Mouse (Mus musculus) forebrain, embryonic 11.5 days (tissue): Measurements from ENCODE around the gene Calm2. TPM values are rescaled to one million over a fixed set of nuclear protein-coding genes. Genes with fewer than 3 reads are reported as not detected.

Experiments used
- ATAC-seq: fragments of 200-750 bp; cut with Nextera tagmentation; replicated peaks from 2 replicates; pipeline ENCODE4 v1.8.0; 2017; ENCODE audit warnings: moderate TSS enrichment; ENCODE audit not compliant: low FRiP score
- DNase-seq: peaks from one replicate; pipeline ENCODE4 v3.0.0-alpha.2; 2017; ENCODE audit warnings: low spot score
- H3K27ac ChIP-seq: fragments of 300-500 bp; sonication (generic); 2 replicates; pipeline ENCODE4 v1.5.1; 2014; ENCODE audit warnings: low read depth, low read length
- H3K27me3 ChIP-seq: fragments of 300-500 bp; sonication (generic); 2 replicates; pipeline ENCODE4 v1.6.1; 2014; ENCODE audit warnings: mild to moderate bottlenecking, low read length, mixed read lengths; ENCODE audit not compliant: control insufficient read depth, insufficient read depth
- H3K36me3 ChIP-seq: fragments of 300-500 bp; sonication (generic); 2 replicates; pipeline ENCODE4 v1.6.1; 2014; ENCODE audit warnings: mild to moderate bottlenecking, low read length, moderate library complexity, mixed read lengths; ENCODE audit not compliant: control insufficient read depth, insufficient read depth
- H3K4me1 ChIP-seq: fragments of 300-500 bp; sonication (generic); replicated peaks from 2 replicates; pipeline ENCODE4 v1.6.1; 2014; ENCODE audit warnings: low read length, mixed read lengths; ENCODE audit not compliant: control insufficient read depth, insufficient read depth
- H3K4me2 ChIP-seq: fragments of 300-500 bp; sonication (generic); 2 replicates; pipeline ENCODE4 v1.6.1; 2014; ENCODE audit warnings: low read depth, mild to moderate bottlenecking, low read length, moderate library complexity, mixed read lengths; ENCODE audit not compliant: severe bottlenecking
- H3K4me3 ChIP-seq: fragments of 300-500 bp; sonication (generic); 2 replicates; pipeline ENCODE4 v1.5.1; 2014; ENCODE audit warnings: low read depth, low read length
- H3K9ac ChIP-seq: fragments of 300-500 bp; sonication (generic); 2 replicates; pipeline ENCODE4 v1.6.1; 2014; ENCODE audit warnings: low read length
- H3K9me3 ChIP-seq: fragments of 300-500 bp; sonication (generic); 2 replicates; pipeline ENCODE4 v1.6.1; 2016; ENCODE audit warnings: low read length, mixed read lengths; ENCODE audit not compliant: control insufficient read depth
- WGBS: fragments of 180-500 bp; shearing (Covaris S2); extraction: QIAGEN DNeasy Blood & Tissue Kit; methylation state at CpG from one replicate; pipeline ENCODE4 v1.1.7; 2014; 5-methylcytosine and 5-hydroxymethylcytosine counted together
- polyA plus RNA-seq: library from polyadenylated mRNA; unstranded; fragments of >200 nt; fragmentation: Nextera tagmentation; extraction: Ambion mirVana; gene quantifications from 2 replicates; pipeline ENCODE4 v1.2.1, GENCODE M21; 2014

Gene Calm2
- polyA plus RNA-seq, 1 experiment from 2014 or later: 1,306 TPM

- no peak overlapping the region for H3K4me3 ChIP-seq
- H3K27me3 ChIP-seq: no peaks in the 10 kb centered on the region
- no peaks in the 10 kb centered on the region for H3K36me3 ChIP-seq
- no peak overlapping the region for H3K27ac ChIP-seq
- H3K4me2 ChIP-seq: no peak overlapping the region
- WGBS: 92% methylated on average over 8 of the region's 8 CpGs
- DNase-seq: no peak
- H3K9ac ChIP-seq: no peak overlapping the region
- no peaks in the 10 kb centered on the region for H3K9me3 ChIP-seq
- ATAC-seq: no peak
- H3K4me1 ChIP-seq: peaks cover 8% of the 10 kb centered on the region
Observed at GRCm38 (mm10) chr17:87448881-87449280, 2.1 kb upstream of the Calm2 start.

GRCm38 (mm10) chr17:87448339-87448738 is 1.6 kb upstream of the Calm2 start:
- Histone ChIP-seq H3K9ac (no peak overlapping the region), H3K36me3 (no peaks in the 10 kb centered on the region), H3K4me1 (peaks cover 10% of the 10 kb centered on the region), H3K4me3 (no peak overlapping the region), H3K27ac (no peak overlapping the region), H3K9me3 (no peaks in the 10 kb centered on the region), H3K4me2 (0 out of 2 replicates have a peak overlapping the region, but pooled peaks have one; percentile 70), H3K27me3 (no peaks in the 10 kb centered on the region)
- no peak for ATAC-seq
- no peak for DNase-seq
- 90% methylated on average over 9 of the region's 9 CpGs for WGBS

- no peak for DNase-seq
- Histone ChIP-seq H3K36me3 (no peaks in the 10 kb centered on the region), H3K27me3 (no peaks in the 10 kb centered on the region), H3K4me1 (peaks cover 11% of the 10 kb centered on the region), H3K27ac (peak overlapping the region; percentile 99; the same call in 1 of the 2 replicates), H3K4me3 (peak overlapping the region; percentile 97), H3K4me2 (peak overlapping the region; percentile 70), H3K9me3 (no peaks in the 10 kb centered on the region), H3K9ac (peak overlapping the region; percentile 99)
- 37% methylated on average over 12 of the region's 12 CpGs for WGBS
- ATAC-seq: no peak
Observed at GRCm38 (mm10) chr17:87447612-87448200, 971 bp upstream of the Calm2 start.

GRCm38 (mm10) chr17:87445917-87446766 is 593 bp downstream of the Calm2 start:
- Histone ChIP-seq H3K27ac (peak overlapping the region; percentile 99), H3K4me1 (peaks cover 14% of the 10 kb centered on the region), H3K27me3 (no peaks in the 10 kb centered on the region), H3K9ac (peak overlapping the region; percentile 99), H3K4me3 (peak overlapping the region; percentile 97), H3K9me3 (no peaks in the 10 kb centered on the region), H3K4me2 (peak overlapping the region; percentile 84), H3K36me3 (no peaks in the 10 kb centered on the region)
- DNase-seq (peak; percentile 88), ATAC-seq (peak; percentile 77)
- WGBS: under 1% methylated on average over 39 of the region's 86 CpGs

GRCm38 (mm10) chr17:87445337-87445916 is 1.3 kb downstream of the Calm2 start:
- H3K36me3 ChIP-seq: no peaks in the 10 kb centered on the region
- peak overlapping the region; percentile 84 for H3K4me2 ChIP-seq
- peak overlapping the region; percentile 99 for H3K9ac ChIP-seq
- DNase-seq: no peak
- no peaks in the 10 kb centered on the region for H3K9me3 ChIP-seq
- under 1% methylated on average over 13 of the region's 13 CpGs for WGBS
- H3K27me3 ChIP-seq: no peaks in the 10 kb centered on the region
- peak overlapping the region; percentile 99; the same call in 1 of the 2 replicates for H3K27ac ChIP-seq
- H3K4me1 ChIP-seq: peaks cover 14% of the 10 kb centered on the region
- ATAC-seq: no peak
- peak overlapping the region; percentile 97 for H3K4me3 ChIP-seq

GRCm38 (mm10) chr17:87444763-87445162 is 2.0 kb downstream of the Calm2 start:
- peak overlapping the region; percentile 58 for H3K4me2 ChIP-seq
- H3K4me3 ChIP-seq: peak overlapping the region; percentile 28
- no peak for ATAC-seq
- H3K36me3 ChIP-seq: no peaks in the 10 kb centered on the region
- H3K9ac ChIP-seq: no peak overlapping the region; the same call in 1 of the 2 replicates
- no peak for DNase-seq
- H3K4me1 ChIP-seq: peaks cover 16% of the 10 kb centered on the region
- no peaks in the 10 kb centered on the region for H3K27me3 ChIP-seq
- no peak overlapping the region for H3K27ac ChIP-seq
- WGBS: 53% methylated on average over 4 of the region's 4 CpGs
- no peaks in the 10 kb centered on the region for H3K9me3 ChIP-seq

- ATAC-seq (no peak), DNase-seq (no peak)
- Histone ChIP-seq H3K9ac (no peak overlapping the region), H3K36me3 (no peaks in the 10 kb centered on the region), H3K27me3 (no peaks in the 10 kb centered on the region), H3K4me2 (no peak overlapping the region), H3K4me1 (peaks cover 16% of the 10 kb centered on the region), H3K9me3 (no peaks in the 10 kb centered on the region), H3K27ac (no peak overlapping the region), H3K4me3 (no peak overlapping the region)
- 88% methylated on average over 2 of the region's 2 CpGs for WGBS
Observed at GRCm38 (mm10) chr17:87441537-87441936, 5.2 kb downstream of the Calm2 start.

GRCm38 (mm10) chr17:87439441-87439840 is 7.3 kb downstream of the Calm2 start:
- peaks cover 4% of the 10 kb centered on the region for H3K36me3 ChIP-seq
- H3K27ac ChIP-seq: no peak overlapping the region
- H3K4me3 ChIP-seq: no peak overlapping the region
- WGBS: 91% methylated on average over 2 of the region's 2 CpGs
- H3K9me3 ChIP-seq: no peaks in the 10 kb centered on the region
- no peak overlapping the region for H3K9ac ChIP-seq
- DNase-seq (no peak), ATAC-seq (no peak)
- peaks cover 12% of the 10 kb centered on the region for H3K4me1 ChIP-seq
- no peak overlapping the region for H3K4me2 ChIP-seq
- no peaks in the 10 kb centered on the region for H3K27me3 ChIP-seq
